Mouse (Mus musculus): Measurements from ENCODE around the gene Hist1h1a. TPM values are rescaled to one million over a fixed set of nuclear protein-coding genes. Genes with fewer than 3 reads are reported as not detected.
"Not testable (repeated sequence)": the region's sequence is repeated elsewhere in the genome, so short reads cannot be mapped to it uniquely, and the experiment has no call there.

Gene Hist1h1a
- polyA plus RNA-seq, 1 experiment from 2014 or later = 1.5 TPM

DNA sequence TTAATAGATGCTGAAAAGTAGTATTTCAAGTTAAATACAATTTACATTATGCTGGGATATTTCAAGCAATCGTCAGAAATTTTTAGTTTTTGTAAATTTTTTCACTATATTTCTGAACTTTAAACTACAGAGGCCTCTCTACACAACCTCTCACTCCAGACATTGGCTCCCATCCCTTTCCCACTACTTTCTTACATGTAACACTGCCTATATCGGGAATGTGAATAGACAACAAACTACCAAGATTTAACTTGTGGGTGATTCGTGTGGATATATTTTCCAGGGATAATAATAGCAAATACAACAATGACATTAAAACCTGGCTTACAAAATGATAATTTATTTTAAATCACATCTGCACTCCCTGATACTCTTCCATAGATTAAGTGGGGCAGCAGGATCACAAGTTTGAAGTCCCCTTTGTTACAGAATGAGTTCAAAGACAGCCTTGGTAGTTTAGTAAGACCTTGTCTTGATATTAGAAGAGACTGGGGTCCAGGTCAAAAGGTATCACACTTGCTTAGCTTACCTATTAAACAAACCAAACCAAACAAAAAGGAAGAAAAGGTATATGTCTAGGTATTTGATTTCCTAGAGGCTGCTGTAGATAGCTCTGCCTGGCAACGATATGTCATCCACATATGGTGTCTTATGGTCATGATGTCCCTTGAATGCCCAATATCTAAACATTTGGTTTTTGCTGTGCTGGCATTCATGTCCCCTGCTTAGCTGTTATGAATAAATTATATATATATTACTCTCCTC lies 10.0 kb upstream of the Hist1h1a start:
- H3K9ac ChIP-seq = no peak overlapping the region
- H3K4me1 ChIP-seq = peaks cover 3% of the 10 kb centered on the region; the same call in 1 of the 2 replicates
- no peak for ATAC-seq (ENCODE audit: low FRiP score, low read depth)
- H3K4me2 ChIP-seq (replicated peaks) = peak overlapping the region; percentile 64; the same call in 1 of the 2 replicates
- H3K27me3 ChIP-seq (replicated peaks) = no peaks in the 10 kb centered on the region
- no peaks in the 10 kb centered on the region for H3K36me3 ChIP-seq
- 59% methylated on average over 4 of the region's 4 CpGs for WGBS
- no peak overlapping the region for H3K4me3 ChIP-seq
- no peaks in the 10 kb centered on the region for H3K9me3 ChIP-seq
- no peak overlapping the region for H3K27ac ChIP-seq

DNA sequence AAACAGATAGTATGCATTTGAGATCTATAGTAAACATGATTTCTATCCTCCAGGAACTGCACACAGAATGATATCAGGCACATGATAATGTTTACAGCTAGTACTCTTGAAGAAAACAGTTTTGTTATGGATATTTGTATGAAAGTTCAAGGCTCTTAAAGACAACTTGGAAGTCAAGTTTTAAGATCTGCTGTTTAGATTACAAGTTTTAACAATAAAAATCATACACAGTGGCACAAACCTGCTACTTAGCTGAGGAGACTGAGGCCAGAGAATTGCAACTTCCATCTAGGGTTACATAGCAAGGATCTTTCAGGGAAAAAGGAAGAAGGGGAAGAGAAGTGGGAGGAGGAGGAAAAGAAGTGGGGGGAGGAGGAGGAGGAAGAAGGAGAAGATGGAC lies 8.5 kb upstream of the Hist1h1a start:
- ATAC-seq (ENCODE audit: low FRiP score, low read depth) = no peak
- Histone ChIP-seq H3K4me3 (no peak overlapping the region), H3K27ac (no peak overlapping the region), H3K27me3 (replicated peaks) (no peaks in the 10 kb centered on the region), H3K4me2 (replicated peaks) (no peak overlapping the region), H3K36me3 (no peaks in the 10 kb centered on the region), H3K4me1 (peaks cover 3% of the 10 kb centered on the region; the same call in 1 of the 2 replicates), H3K9ac (no peak overlapping the region), H3K9me3 (no peaks in the 10 kb centered on the region)

DNA sequence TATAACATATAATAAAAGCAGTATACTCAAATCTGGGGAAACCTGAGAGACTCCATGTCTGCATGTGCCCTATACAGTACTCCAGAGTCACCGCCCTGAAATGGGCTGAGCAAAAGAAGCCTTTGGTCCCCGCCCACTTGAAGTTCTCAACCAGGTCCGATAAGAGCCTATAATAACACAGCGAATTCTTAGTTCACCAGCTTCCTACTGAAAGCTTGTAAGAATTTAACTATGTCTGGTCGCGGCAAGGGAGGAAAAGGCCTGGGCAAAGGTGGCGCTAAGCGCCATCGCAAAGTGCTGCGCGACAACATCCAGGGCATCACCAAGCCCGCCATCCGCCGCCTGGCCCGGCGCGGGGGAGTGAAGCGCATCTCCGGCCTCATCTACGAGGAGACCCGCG lies 6.7 kb upstream of the Hist1h1a start, which contains the start of gene Hist1h4b:
Hist1h4b (plus strand) TSS at position 224 of the 400 bp plus-strand sequence.
- WGBS = under 1% methylated on average over 20 of the region's 22 CpGs
- H3K9ac ChIP-seq = peak within 1 kb of the TSS; percentile 44
- no peaks in the 10 kb centered on the region for H3K36me3 ChIP-seq
- H3K27ac ChIP-seq = peak within 1 kb of the TSS; percentile 46; the same call in 1 of the 2 replicates
- H3K27me3 ChIP-seq (replicated peaks) = no peaks in the 10 kb centered on the region
- H3K4me1 ChIP-seq = peaks cover 9% of the 10 kb centered on the region; the same call in 1 of the 2 replicates
- peak within 1 kb of the TSS; percentile 62 for H3K4me2 ChIP-seq (replicated peaks)
- H3K9me3 ChIP-seq = no peaks in the 10 kb centered on the region
- ATAC-seq (ENCODE audit: low FRiP score, low read depth) = peak; percentile 64
- H3K4me3 ChIP-seq = peak within 1 kb of the TSS; percentile 28

DNA sequence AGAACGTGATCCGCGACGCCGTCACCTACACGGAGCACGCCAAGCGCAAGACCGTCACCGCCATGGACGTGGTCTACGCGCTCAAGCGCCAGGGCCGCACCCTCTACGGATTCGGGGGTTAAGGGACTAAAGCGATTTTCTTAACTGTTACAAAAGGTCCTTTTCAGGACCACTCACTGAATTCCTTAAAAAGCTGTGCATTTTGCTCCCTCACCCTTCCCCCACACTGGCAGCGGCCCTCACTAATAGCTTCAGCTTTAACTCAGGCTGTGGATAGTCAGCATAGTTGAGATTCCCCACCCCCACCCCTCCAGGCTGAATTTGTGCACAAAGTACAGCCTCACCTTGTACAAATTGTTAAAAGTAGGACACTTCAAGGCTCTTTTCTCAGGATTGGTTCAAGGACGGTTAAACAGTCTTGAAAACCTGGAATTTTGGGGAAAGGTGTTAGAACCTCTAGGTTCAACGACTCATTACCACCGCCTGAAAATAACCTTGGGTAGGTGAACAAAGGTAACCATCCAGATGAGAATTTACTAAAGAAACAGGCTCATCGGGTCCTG lies 6.2 kb upstream of the Hist1h1a start:
- WGBS = 2% methylated on average over 21 of the region's 23 CpGs
- ATAC-seq (ENCODE audit: low FRiP score, low read depth) = no peak
- H3K4me2 ChIP-seq (replicated peaks) = peak overlapping the region; percentile 62
- H3K4me1 ChIP-seq = peaks cover 9% of the 10 kb centered on the region; the same call in 1 of the 2 replicates
- no peaks in the 10 kb centered on the region for H3K9me3 ChIP-seq
- H3K36me3 ChIP-seq = no peaks in the 10 kb centered on the region
- no peaks in the 10 kb centered on the region for H3K27me3 ChIP-seq (replicated peaks)
- H3K27ac ChIP-seq = peak overlapping the region; percentile 46; the same call in 1 of the 2 replicates
- H3K4me3 ChIP-seq = peak overlapping the region; percentile 28
- H3K9ac ChIP-seq = peak overlapping the region; percentile 44

DNA sequence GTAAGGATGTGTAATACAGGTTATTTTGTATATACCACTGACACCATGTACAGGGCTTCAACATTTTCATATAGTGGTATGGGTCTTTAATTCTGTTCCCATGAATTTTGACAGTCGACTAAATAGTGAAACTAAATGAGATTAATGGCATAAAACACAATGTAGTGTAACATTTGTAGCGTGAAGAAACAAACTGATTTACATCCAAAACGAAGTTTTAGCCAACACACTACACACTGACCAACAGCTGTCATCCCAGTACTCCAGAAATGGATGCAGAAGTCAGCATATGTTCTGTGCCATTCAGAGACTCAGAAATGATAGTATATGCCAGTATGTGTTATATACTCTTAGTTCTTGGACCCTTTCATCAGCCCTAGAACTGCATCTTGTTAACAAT lies 5.5 kb upstream of the Hist1h1a start:
- Histone ChIP-seq H3K4me1 (peaks cover 9% of the 10 kb centered on the region; the same call in 1 of the 2 replicates), H3K9ac (no peak overlapping the region), H3K9me3 (no peaks in the 10 kb centered on the region), H3K27me3 (replicated peaks) (no peaks in the 10 kb centered on the region), H3K36me3 (no peaks in the 10 kb centered on the region), H3K4me3 (no peak overlapping the region), H3K27ac (no peak overlapping the region), H3K4me2 (replicated peaks) (no peak overlapping the region; the same call in 1 of the 2 replicates)
- no peak for ATAC-seq (ENCODE audit: low FRiP score, low read depth)
- WGBS = 45% methylated on average over 3 of the region's 3 CpGs

DNA sequence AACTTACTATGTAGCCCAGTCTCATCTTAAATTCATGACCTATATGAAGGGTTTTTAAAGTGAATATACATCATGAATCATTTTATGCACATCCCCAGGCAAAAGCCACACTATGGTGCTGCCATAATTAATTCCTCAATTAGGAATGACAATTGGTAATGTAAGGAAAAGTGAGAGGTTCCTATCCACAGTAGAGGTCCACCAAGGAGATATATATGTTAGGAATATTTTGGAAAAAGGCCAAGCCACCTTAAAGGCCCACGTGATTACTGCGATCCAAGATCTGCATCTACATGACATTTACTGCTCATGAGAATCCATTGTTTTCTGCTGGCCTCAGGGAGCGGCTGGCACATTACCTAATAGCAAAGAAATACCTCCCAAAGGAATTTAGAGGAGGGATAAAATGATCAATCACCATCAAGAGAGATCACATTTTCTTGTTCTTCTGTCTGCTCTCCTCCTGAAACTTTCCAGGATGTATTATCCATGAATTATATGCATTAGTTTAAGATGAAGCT lies 4.2 kb upstream of the Hist1h1a start:
- Histone ChIP-seq H3K27me3 (replicated peaks) (no peaks in the 10 kb centered on the region), H3K9ac (no peak overlapping the region), H3K4me2 (replicated peaks) (no peak overlapping the region), H3K4me1 (peaks cover 21% of the 10 kb centered on the region), H3K27ac (no peak overlapping the region), H3K36me3 (no peaks in the 10 kb centered on the region), H3K4me3 (no peak overlapping the region), H3K9me3 (no peaks in the 10 kb centered on the region)
- WGBS = 38% methylated on average over 3 of the region's 3 CpGs
- no peak for ATAC-seq (ENCODE audit: low FRiP score, low read depth)

DNA sequence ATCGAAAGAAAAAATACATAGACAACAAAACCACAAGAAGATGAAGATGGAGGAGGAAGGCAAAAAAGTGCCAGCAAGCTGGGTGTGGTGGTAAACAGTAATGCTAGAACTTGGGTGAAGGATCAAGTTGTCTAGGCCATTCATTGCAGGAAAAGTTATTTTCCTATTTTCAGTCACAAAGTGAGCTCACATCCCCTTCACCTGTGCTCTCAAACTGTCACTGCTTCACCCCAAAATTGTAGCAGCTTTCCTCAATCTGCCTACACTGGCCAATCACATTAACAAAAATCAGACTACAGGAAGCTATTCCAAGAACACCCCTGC lies 3.6 kb upstream of the Hist1h1a start:
- H3K27ac ChIP-seq = 0 out of 2 replicates have a peak overlapping the region, but pooled peaks have one; percentile 46
- ATAC-seq (ENCODE audit: low FRiP score, low read depth) = no peak
- peak overlapping the region; percentile 48; the same call in 1 of the 2 replicates for H3K9ac ChIP-seq
- WGBS = 69% methylated on average over 1 of the region's 1 CpGs
- peak overlapping the region; percentile 83 for H3K4me2 ChIP-seq (replicated peaks)
- no peaks in the 10 kb centered on the region for H3K9me3 ChIP-seq
- H3K4me3 ChIP-seq = no peak overlapping the region
- no peaks in the 10 kb centered on the region for H3K27me3 ChIP-seq (replicated peaks)
- H3K4me1 ChIP-seq = peaks cover 23% of the 10 kb centered on the region
- H3K36me3 ChIP-seq = no peaks in the 10 kb centered on the region

DNA sequence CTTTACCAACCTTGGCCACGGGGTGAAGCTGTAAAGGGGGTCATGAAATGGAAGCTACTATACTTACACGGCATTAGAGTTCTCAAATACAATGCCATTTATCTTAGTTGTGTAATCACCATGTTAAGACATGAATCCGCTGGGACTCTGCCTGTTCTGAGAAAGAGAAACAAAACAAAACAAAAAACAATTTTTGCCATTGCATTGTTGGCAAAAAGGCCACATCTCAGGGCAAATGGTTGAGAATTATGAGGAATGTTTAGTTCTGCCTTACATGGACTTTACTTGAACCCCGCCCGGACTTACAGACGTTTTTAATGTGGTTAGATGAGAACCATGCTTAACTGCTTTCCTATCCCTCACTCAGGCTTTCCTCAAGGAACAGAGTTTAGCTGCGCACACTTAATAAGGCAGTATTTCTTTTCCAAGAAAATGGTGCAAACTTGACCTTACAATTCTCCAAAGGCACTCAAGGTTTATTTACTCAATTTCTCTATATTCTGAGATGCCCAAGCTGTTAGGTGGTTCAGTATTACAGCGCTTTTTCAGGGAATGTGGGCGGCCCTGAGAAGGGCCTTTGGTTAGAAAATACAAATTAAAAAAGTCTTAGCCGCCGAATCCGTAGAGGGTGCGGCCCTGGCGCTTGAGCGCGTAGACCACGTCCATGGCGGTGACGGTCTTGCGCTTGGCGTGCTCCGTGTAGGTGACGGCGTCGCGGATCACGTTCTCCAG lies 3.1 kb upstream of the Hist1h1a start:
- WGBS = 1% methylated on average over 26 of the region's 27 CpGs
- peak overlapping the region; percentile 50; the same call in 1 of the 2 replicates for H3K27ac ChIP-seq
- H3K27me3 ChIP-seq (replicated peaks) = no peaks in the 10 kb centered on the region
- peak overlapping the region; percentile 39 for H3K4me3 ChIP-seq
- peaks cover 23% of the 10 kb centered on the region for H3K4me1 ChIP-seq
- H3K9me3 ChIP-seq = no peaks in the 10 kb centered on the region
- H3K4me2 ChIP-seq (replicated peaks) = peak overlapping the region; percentile 83
- ATAC-seq (ENCODE audit: low FRiP score, low read depth) = peak; percentile 13
- peak overlapping the region; percentile 48 for H3K9ac ChIP-seq
- H3K36me3 ChIP-seq = no peaks in the 10 kb centered on the region

DNA sequence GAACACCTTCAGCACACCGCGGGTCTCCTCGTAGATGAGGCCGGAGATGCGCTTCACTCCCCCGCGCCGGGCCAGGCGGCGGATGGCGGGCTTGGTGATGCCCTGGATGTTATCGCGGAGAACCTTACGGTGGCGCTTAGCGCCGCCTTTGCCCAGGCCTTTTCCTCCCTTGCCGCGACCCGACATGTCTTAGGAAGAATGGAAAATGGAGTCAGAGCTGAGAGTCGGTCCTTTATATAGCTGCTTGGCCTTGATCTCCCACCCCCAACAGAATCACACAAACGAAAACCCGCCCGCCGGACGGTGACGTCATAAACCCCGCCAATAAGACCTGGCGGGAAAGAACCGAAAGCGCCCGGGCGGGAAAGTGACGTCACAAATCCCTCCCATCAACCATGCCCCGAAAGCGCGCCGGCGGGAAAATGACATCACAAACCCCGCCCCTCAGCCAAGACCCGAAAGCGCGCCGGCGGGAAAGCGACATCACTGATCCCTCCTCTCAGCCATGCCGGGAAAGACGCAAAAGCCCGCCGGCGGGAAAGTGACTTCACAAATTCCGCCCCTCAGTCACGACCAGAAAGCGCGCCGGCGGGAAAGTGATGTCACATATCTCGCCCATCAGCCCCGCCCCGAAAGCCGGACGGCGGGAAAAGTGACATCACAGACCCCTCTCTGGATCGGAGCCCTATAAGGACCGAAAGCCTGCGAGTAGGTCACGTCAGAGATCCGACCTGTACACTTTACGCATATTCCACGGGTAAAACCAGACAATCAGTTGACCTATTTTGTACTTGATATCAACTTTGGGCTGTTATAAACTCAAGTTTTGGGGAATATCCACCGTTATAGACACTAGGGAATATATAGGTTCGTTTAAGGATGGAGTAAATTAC lies 2.2 kb upstream of the Hist1h1a start, which contains the start of gene Hist1h4a:
Hist1h4a (minus strand) TSS at position 259 of the 893 bp plus-strand sequence.
- ATAC-seq (ENCODE audit: low FRiP score, low read depth) = peak; percentile 70
- peak within 1 kb of the TSS; percentile 83 for H3K4me2 ChIP-seq (replicated peaks)
- peak within 1 kb of the TSS; percentile 50 for H3K27ac ChIP-seq
- peak within 1 kb of the TSS; percentile 39 for H3K4me3 ChIP-seq
- H3K36me3 ChIP-seq = no peaks in the 10 kb centered on the region
- no peaks in the 10 kb centered on the region for H3K9me3 ChIP-seq
- no peaks in the 10 kb centered on the region for H3K27me3 ChIP-seq (replicated peaks)
- peak within 1 kb of the TSS; percentile 51 for H3K9ac ChIP-seq
- under 1% methylated on average over 67 of the region's 72 CpGs for WGBS
- H3K4me1 ChIP-seq = peaks cover 23% of the 10 kb centered on the region

DNA sequence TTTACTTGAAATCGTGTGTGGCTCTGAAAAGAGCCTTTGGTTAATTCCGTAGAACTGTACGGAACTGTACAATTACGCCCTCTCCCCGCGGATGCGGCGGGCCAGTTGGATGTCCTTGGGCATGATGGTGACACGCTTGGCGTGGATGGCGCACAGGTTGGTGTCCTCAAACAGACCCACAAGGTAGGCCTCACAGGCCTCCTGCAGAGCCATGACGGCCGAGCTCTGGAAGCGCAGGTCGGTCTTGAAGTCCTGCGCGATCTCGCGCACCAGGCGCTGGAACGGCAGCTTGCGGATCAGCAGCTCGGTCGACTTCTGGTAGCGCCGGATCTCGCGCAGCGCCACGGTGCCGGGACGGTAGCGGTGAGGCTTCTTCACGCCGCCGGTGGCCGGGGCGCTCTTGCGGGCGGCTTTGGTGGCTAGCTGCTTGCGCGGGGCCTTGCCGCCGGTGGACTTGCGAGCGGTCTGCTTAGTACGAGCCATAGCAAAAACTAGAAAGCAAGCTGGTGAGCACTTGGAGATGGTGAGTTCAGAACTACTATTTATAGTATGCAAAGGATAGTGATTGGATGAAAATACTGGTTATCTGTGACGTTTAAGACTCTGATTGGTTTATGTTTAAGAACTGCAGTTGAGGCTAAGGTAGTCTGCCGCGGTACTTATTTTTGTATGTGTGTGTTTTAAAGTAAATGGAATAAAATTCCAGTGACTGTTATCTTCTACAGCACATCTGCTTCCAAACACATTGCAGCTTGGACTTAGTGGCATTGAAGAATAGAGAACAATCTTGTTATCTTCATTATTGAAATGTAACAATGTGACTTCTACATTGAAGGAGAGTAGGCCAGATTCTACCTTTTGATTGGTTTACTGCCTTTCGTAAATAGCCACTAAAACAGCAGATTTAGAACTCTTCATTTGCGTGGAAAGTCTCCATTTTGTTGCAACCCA lies 1.3 kb upstream of the Hist1h1a start, which contains the start of gene Hist1h3a:
Hist1h3a (minus strand) TSS at position 516 of the 951 bp plus-strand sequence.
- H3K36me3 ChIP-seq; H3K27me3 ChIP-seq (replicated peaks); H3K9me3 ChIP-seq: not testable (repeated sequence)
- WGBS = under 1% methylated on average over 35 of the region's 52 CpGs
- peak within 1 kb of the TSS; percentile 83 for H3K4me2 ChIP-seq (replicated peaks)
- peak within 1 kb of the TSS; percentile 39 for H3K4me3 ChIP-seq
- peak within 1 kb of the TSS; percentile 51 for H3K9ac ChIP-seq
- peak; percentile 59 for ATAC-seq (ENCODE audit: low FRiP score, low read depth)
- H3K4me1 ChIP-seq = peaks cover 22% of the 10 kb centered on the region
- peak within 1 kb of the TSS; percentile 42 for H3K27ac ChIP-seq
